Mouse (Mus musculus) lung, adult 2 months (tissue): ENCODE data around the gene Vps51. TPM values are rescaled to one million over a fixed set of nuclear protein-coding genes. Genes with fewer than 3 reads are reported as not detected.

ENCODE experiments used
- DNase-seq: peaks from one replicate; pipeline ENCODE4 v3.0.0; 2022
- H3K4me1 ChIP-seq: fragments of 200-500 bp; 2 replicates; pipeline ENCODE4 v1.6.1; 2011; ENCODE audit warnings: low read length; ENCODE audit not compliant: control insufficient read depth, insufficient read depth
- H3K4me3 ChIP-seq: fragments of 200-500 bp; replicated peaks from 2 replicates; pipeline ENCODE3; 2011; ENCODE audit warnings: low read depth, mild to moderate bottlenecking, control low read depth, low read length; ENCODE audit errors: extremely low read depth
- CTCF ChIP-seq: fragments of 200-500 bp; IDR thresholded peaks from 2 replicates; pipeline ENCODE4 v1.5.1; 2011; ENCODE audit warnings: mild to moderate bottlenecking, low read length, control low read depth; ENCODE audit not compliant: insufficient read depth
- POLR2A ChIP-seq: fragments of 200-500 bp; IDR thresholded peaks from 2 replicates; pipeline ENCODE4 v1.6.1; 2011; ENCODE audit warnings: low read depth, mild to moderate bottlenecking, control low read depth, low read length, borderline replicate concordance; ENCODE audit errors: extremely low read depth
- WGBS: fragments of 180-500 bp; shearing (Covaris S2); methylation state at CpG from one replicate; pipeline ENCODE4 v1.1.7; 2018; 5-methylcytosine and 5-hydroxymethylcytosine counted together
- polyA plus RNA-seq: library from polyadenylated mRNA; depleted of rRNA; stranded (reverse); fragments of >200 nt; gene quantifications from 2 replicates; pipeline ENCODE4 v1.2.3, GENCODE M21; 2012

Gene Vps51
- polyA plus RNA-seq, 1 experiment: 81.7 TPM

- Histone ChIP-seq H3K4me3 (no peak overlapping the region), H3K4me1 (no peaks in the 10 kb centered on the region)
- TF ChIP-seq CTCF (no peak), POLR2A (no peak)
- WGBS: 64% methylated on average over 9 of the region's 9 CpGs
- DNase-seq: no peak
These were observed 34.7 kb downstream of the Vps51 start for GRCm38 (mm10) chr19:6042293-6042692.

- Histone ChIP-seq H3K4me3 (no peak overlapping the region), H3K4me1 (no peaks in the 10 kb centered on the region)
- no peak for TF ChIP-seq POLR2A
- no peak for TF ChIP-seq CTCF
- no peak for DNase-seq
These were observed 37.0 kb downstream of the Vps51 start for GRCm38 (mm10) chr19:6040002-6040401.

- 78% methylated on average over 7 of the region's 7 CpGs for WGBS
- H3K4me3 ChIP-seq: no peak overlapping the region
- no peak for DNase-seq
- no peaks in the 10 kb centered on the region for H3K4me1 ChIP-seq
- TF ChIP-seq CTCF: no peak
- TF ChIP-seq POLR2A: no peak
These were observed 38.7 kb downstream of the Vps51 start for GRCm38 (mm10) chr19:6038326-6038725.

GRCm38 (mm10) chr19:6037695-6038094 is 39.3 kb downstream of the Vps51 start:
- no peaks in the 10 kb centered on the region for H3K4me1 ChIP-seq
- no peak for TF ChIP-seq POLR2A
- TF ChIP-seq CTCF: no peak
- no peak overlapping the region for H3K4me3 ChIP-seq
- no peak for DNase-seq

- no peak for DNase-seq
- H3K4me3 ChIP-seq: no peak overlapping the region
- TF ChIP-seq CTCF (no peak), POLR2A (no peak)
- WGBS: 70% methylated on average over 9 of the region's 9 CpGs
- H3K4me1 ChIP-seq: no peaks in the 10 kb centered on the region
These were observed 41.0 kb downstream of the Vps51 start for GRCm38 (mm10) chr19:6035966-6036585.

GRCm38 (mm10) chr19:6030520-6031280 is 46.3 kb downstream of the Vps51 start:
- 72% methylated on average over 14 of the region's 14 CpGs for WGBS
- DNase-seq: no peak
- Histone ChIP-seq H3K4me1 (0 out of 2 replicates have a peak, but pooled peaks cover 3% of the 10 kb centered on the region), H3K4me3 (no peak overlapping the region)
- TF ChIP-seq POLR2A (no peak), CTCF (no peak)

GRCm38 (mm10) chr19:6029426-6029825 is 47.6 kb downstream of the Vps51 start:
- no peak for DNase-seq
- Histone ChIP-seq H3K4me1 (0 out of 2 replicates have a peak, but pooled peaks cover 3% of the 10 kb centered on the region), H3K4me3 (no peak overlapping the region)
- WGBS: 73% methylated on average over 9 of the region's 9 CpGs
- TF ChIP-seq POLR2A (no peak), CTCF (no peak)

- TF ChIP-seq POLR2A (no peak), CTCF (no peak)
- no peak for DNase-seq
- 0 out of 2 replicates have a peak, but pooled peaks cover 3% of the 10 kb centered on the region for H3K4me1 ChIP-seq
- no peak overlapping the region for H3K4me3 ChIP-seq
- WGBS: 41% methylated on average over 6 of the region's 6 CpGs
These were observed 48.0 kb downstream of the Vps51 start for GRCm38 (mm10) chr19:6028991-6029390.

- 68% methylated on average over 7 of the region's 7 CpGs for WGBS
- H3K4me1 ChIP-seq: no peaks in the 10 kb centered on the region
- no peak overlapping the region for H3K4me3 ChIP-seq
- DNase-seq: no peak
- TF ChIP-seq CTCF (no peak), POLR2A (no peak)
These were observed 53.1 kb downstream of the Vps51 start for GRCm38 (mm10) chr19:6023930-6024329.

- 53% methylated on average over 8 of the region's 8 CpGs for WGBS
- DNase-seq: no peak
- Histone ChIP-seq H3K4me3 (no peak overlapping the region), H3K4me1 (no peaks in the 10 kb centered on the region)
- TF ChIP-seq POLR2A: no peak
- no peak for TF ChIP-seq CTCF
These were observed 54.0 kb downstream of the Vps51 start for GRCm38 (mm10) chr19:6023059-6023458.

- no peak for DNase-seq
- H3K4me1 ChIP-seq: peaks cover 7% of the 10 kb centered on the region
- no peak overlapping the region for H3K4me3 ChIP-seq
- no peak for TF ChIP-seq POLR2A
- no peak for TF ChIP-seq CTCF
- WGBS: 38% methylated on average over 3 of the region's 3 CpGs
These were observed 56.8 kb downstream of the Vps51 start for GRCm38 (mm10) chr19:6020276-6020675.
